Mouse (Mus musculus): ENCODE measurements around the gene Rnf212. TPM values are rescaled to one million over a fixed set of nuclear protein-coding genes. Genes with fewer than 3 reads are reported as not detected.

The Rnf212 gene
- polyA plus RNA-seq, 1 experiment from 2014 or later, result not detected

DNA sequence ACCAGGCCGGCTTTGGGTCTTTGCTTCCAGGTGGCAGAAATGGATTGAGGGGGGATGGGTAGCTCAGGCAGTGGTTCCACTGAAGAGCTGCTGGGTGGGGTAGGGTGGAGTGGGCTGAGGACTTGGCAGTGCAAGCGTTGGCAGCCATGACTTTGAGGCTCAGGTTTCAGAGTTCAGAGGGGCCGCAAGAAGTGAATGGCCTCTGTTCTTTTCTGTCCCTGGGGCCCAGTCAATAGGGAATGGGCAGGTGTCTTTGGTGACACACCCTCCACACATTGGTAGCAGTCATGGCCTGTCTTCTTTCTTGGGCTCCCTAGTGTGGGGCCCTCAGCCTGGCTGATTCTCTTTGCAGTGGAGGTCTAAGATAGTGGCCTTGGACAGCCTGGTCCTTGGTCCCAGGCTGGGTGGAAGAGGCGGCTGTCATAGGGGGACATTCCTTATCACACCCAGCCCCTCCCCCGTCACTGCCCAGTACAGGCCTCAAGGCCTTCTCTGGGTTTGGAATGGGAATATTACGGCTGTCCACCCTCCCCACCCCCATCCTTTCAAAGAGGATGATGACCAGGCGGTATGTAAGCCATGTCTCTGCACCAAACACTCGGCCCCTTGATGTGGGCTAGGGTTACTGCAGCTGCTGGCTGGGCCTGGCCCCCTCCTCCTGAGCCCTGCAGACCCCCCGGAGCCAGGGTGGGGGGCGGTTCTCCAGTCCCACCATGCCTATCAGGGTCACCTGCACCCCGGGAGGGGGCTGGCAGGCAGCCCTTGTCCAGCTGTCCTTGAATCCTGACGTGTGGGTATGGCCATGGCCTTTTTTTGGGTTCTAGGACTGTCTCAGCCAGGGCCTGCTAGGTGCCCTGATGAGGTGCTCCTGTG lies 70.8 kb downstream of the Rnf212 start:
- 87% methylated on average over 12 of the region's 12 CpGs for WGBS
- H3K4me3 ChIP-seq (ENCODE audit: low read depth, low read length), result no peak overlapping the region
- H3K27ac ChIP-seq (ENCODE audit: low read depth, low read length), result no peak overlapping the region
- no peak for DNase-seq (ENCODE audit: low spot score)
- no peak overlapping the region for H3K9ac ChIP-seq (ENCODE audit: low read length)
- no peak overlapping the region for H3K4me2 ChIP-seq (ENCODE audit: low read length)
- no peaks in the 10 kb centered on the region for H3K4me1 ChIP-seq (ENCODE audit: control insufficient read depth, insufficient read depth, low read length)
- no peak for ATAC-seq
- peaks cover 24% of the 10 kb centered on the region for H3K36me3 ChIP-seq (ENCODE audit: control insufficient read depth, insufficient read depth, low read length)
- no peaks in the 10 kb centered on the region for H3K27me3 ChIP-seq (replicated peaks; ENCODE audit: control insufficient read depth, insufficient read depth, low read length)
- no peaks in the 10 kb centered on the region for H3K9me3 ChIP-seq (replicated peaks; ENCODE audit: control insufficient read depth, low read length)

DNA sequence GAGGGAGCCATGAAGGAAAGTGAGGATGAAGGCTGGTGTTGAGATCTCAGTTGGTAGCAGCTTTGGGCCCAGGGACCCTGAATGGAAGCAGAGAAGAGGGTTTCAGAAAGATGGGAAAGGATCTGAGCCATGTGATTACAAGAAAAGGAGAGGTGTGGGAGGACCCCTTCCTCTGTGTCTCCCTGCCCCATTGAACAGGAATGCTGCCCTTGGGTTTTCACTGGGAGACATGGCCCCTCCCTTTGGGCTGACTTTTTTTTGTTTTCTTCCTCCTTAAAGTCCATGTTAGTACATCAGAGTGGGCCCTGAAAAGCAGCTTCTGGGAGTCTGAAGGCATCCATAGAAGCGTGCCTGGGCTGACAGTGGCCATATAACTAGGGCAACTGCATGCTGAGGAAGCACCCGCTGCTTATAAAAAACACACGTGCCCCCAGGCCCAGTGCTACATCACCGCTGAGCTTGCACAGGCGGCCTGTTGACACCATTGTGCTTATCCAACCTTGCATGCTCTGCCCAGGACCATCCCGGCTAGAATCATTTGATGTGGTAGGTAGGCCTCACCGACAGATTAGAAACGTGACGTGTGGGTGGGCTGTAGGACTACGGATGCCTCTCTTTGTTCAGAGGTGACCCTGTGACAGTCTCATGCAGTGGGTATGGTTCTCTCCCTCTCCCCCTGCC lies 73.3 kb downstream of the Rnf212 start:
- Histone ChIP-seq H3K4me3 (ENCODE audit: low read depth, low read length) (no peak overlapping the region), H3K9ac (ENCODE audit: low read length) (no peak overlapping the region), H3K36me3 (ENCODE audit: control insufficient read depth, insufficient read depth, low read length) (peaks cover 21% of the 10 kb centered on the region), H3K27me3 (replicated peaks; ENCODE audit: control insufficient read depth, insufficient read depth, low read length) (no peaks in the 10 kb centered on the region), H3K9me3 (replicated peaks; ENCODE audit: control insufficient read depth, low read length) (no peaks in the 10 kb centered on the region), H3K4me1 (ENCODE audit: control insufficient read depth, insufficient read depth, low read length) (no peaks in the 10 kb centered on the region), H3K4me2 (ENCODE audit: low read length) (no peak overlapping the region), H3K27ac (ENCODE audit: low read depth, low read length) (no peak overlapping the region)
- DNase-seq (ENCODE audit: low spot score), result no peak
- 71% methylated on average over 10 of the region's 10 CpGs for WGBS
- no peak for ATAC-seq

DNA sequence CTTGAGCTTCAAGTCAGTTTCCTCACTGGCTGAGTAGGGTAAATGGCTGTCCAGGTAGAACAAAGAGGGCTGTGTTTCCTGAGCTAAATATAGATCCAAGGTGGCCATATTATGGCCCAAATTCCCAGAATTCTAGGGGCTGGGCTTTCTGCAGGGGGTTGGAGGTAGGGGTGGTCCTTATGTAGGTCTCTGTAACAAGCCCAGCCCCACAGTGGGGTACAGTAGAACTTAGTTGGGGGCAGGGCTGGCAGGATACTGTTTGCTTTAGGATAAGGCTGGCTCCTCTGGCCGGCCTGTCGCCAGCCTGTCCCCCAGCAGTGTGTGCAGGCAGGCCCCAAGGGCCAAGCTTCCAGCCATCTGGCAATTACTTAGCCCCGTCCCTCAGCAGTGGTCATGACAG lies 74.4 kb downstream of the Rnf212 start:
- Histone ChIP-seq H3K27me3 (replicated peaks; ENCODE audit: control insufficient read depth, insufficient read depth, low read length) (no peaks in the 10 kb centered on the region), H3K36me3 (ENCODE audit: control insufficient read depth, insufficient read depth, low read length) (peaks cover 10% of the 10 kb centered on the region), H3K9me3 (replicated peaks; ENCODE audit: control insufficient read depth, low read length) (no peaks in the 10 kb centered on the region), H3K9ac (ENCODE audit: low read length) (no peak overlapping the region), H3K4me2 (ENCODE audit: low read length) (no peak overlapping the region), H3K27ac (ENCODE audit: low read depth, low read length) (no peak overlapping the region), H3K4me1 (ENCODE audit: control insufficient read depth, insufficient read depth, low read length) (0 out of 2 replicates have a peak, but pooled peaks cover 1% of the 10 kb centered on the region), H3K4me3 (ENCODE audit: low read depth, low read length) (no peak overlapping the region)
- no peak for DNase-seq (ENCODE audit: low spot score)
- ATAC-seq, result no peak
- 76% methylated on average over 3 of the region's 3 CpGs for WGBS

DNA sequence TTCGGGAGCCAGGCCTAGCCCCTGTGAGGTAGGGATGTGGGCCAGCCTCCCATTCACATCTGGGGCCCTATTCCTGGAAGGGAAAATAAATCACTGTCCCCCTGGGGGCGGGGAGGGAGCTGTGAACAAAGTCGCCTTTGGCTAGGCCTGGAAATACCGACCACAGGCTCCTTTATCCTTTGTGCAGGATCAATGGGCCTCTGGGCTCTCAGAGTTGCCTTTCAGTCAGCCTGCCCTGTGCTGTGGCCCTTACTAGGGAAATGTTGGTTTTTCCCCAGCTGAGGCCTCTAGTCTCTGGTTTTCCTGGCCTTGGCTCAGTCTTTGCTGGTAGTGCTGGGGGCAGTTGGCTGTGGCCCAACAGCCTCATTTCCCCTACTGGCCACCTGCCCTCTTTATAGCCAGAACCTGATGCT lies 77.4 kb downstream of the Rnf212 start:
- DNase-seq (ENCODE audit: low spot score), result peak; percentile 56
- peaks cover 5% of the 10 kb centered on the region; the same call in 1 of the 2 replicates for H3K4me1 ChIP-seq (ENCODE audit: control insufficient read depth, insufficient read depth, low read length)

DNA sequence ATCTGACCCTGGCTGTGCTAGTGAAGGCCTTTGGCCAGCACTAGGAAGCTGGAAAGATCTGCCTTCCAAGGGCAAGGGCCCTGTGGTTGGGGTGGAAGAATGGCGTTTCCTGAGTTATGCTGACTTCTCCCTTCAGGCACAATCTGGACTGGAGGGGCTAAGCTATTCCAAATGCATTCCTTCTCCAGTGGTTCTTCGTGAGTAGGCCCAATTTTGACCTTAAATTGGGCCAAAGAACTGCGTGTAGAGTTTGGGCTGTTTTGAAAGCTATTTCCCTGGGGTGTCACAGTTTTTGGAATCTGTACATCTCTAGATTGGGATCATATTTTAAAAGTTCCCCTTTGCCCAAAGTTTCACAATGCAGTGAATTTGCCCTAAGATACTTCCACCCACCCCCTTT lies 78.2 kb downstream of the Rnf212 start:
- no peak for ATAC-seq

More for the DNA sequence above, 77.4 kb downstream of the Rnf212 start:
- WGBS, result 8% methylated on average over 4 of the region's 4 CpGs
- no peak overlapping the region for H3K9ac ChIP-seq (ENCODE audit: low read length)
- ATAC-seq, result no peak
- no peaks in the 10 kb centered on the region for H3K9me3 ChIP-seq (replicated peaks; ENCODE audit: control insufficient read depth, low read length)
- H3K4me2 ChIP-seq (ENCODE audit: low read length), result no peak overlapping the region
- H3K27ac ChIP-seq (ENCODE audit: low read depth, low read length), result 0 out of 2 replicates have a peak overlapping the region, but pooled peaks have one; percentile 1
- no peaks in the 10 kb centered on the region for H3K36me3 ChIP-seq (ENCODE audit: control insufficient read depth, insufficient read depth, low read length)
- H3K27me3 ChIP-seq (replicated peaks; ENCODE audit: control insufficient read depth, insufficient read depth, low read length), result peaks cover 4% of the 10 kb centered on the region
- H3K4me3 ChIP-seq (ENCODE audit: low read depth, low read length), result no peak overlapping the region

DNA sequence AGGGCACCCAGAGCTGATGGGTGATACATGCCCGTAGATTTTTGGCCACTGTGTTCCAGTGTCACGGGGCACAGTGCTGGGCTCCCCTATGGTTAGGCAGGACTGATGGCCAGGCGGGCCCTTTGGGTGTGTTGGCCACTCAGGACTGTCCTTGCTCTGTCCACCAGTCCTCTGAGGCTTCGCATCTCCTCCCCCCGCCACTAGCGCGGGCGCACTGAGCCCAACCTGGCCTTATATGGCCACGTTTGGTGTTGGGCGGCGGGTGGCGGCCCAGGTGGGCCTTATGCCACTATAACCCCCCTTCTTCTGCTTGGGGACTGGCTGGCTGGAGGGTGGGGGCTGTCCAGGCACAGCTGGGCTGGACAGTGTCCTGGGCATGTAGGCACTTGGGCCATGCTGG lies 78.9 kb downstream of the Rnf212 start:
- DNase-seq (ENCODE audit: low spot score) (no peak), ATAC-seq (no peak)
- H3K27me3 ChIP-seq (replicated peaks; ENCODE audit: control insufficient read depth, insufficient read depth, low read length), result peaks cover 4% of the 10 kb centered on the region
- WGBS, result 92% methylated on average over 12 of the region's 12 CpGs
- no peak overlapping the region for H3K9ac ChIP-seq (ENCODE audit: low read length)
- peaks cover 5% of the 10 kb centered on the region; the same call in 1 of the 2 replicates for H3K4me1 ChIP-seq (ENCODE audit: control insufficient read depth, insufficient read depth, low read length)
- peak overlapping the region; percentile 89; the same call in 1 of the 2 replicates for H3K4me2 ChIP-seq (ENCODE audit: low read length)
- no peak overlapping the region for H3K4me3 ChIP-seq (ENCODE audit: low read depth, low read length)
- H3K9me3 ChIP-seq (replicated peaks; ENCODE audit: control insufficient read depth, low read length), result no peaks in the 10 kb centered on the region
- H3K36me3 ChIP-seq (ENCODE audit: control insufficient read depth, insufficient read depth, low read length), result no peaks in the 10 kb centered on the region
- H3K27ac ChIP-seq (ENCODE audit: low read depth, low read length), result no peak overlapping the region

More for the DNA sequence above, 78.2 kb downstream of the Rnf212 start:
- Histone ChIP-seq H3K27me3 (replicated peaks; ENCODE audit: control insufficient read depth, insufficient read depth, low read length) (peaks cover 4% of the 10 kb centered on the region), H3K9ac (ENCODE audit: low read length) (no peak overlapping the region), H3K4me1 (ENCODE audit: control insufficient read depth, insufficient read depth, low read length) (peaks cover 5% of the 10 kb centered on the region; the same call in 1 of the 2 replicates), H3K27ac (ENCODE audit: low read depth, low read length) (no peak overlapping the region), H3K36me3 (ENCODE audit: control insufficient read depth, insufficient read depth, low read length) (no peaks in the 10 kb centered on the region), H3K4me2 (ENCODE audit: low read length) (no peak overlapping the region), H3K4me3 (ENCODE audit: low read depth, low read length) (no peak overlapping the region), H3K9me3 (replicated peaks; ENCODE audit: control insufficient read depth, low read length) (no peaks in the 10 kb centered on the region)
- WGBS, result 75% methylated on average over 3 of the region's 3 CpGs
- DNase-seq (ENCODE audit: low spot score), result no peak

DNA sequence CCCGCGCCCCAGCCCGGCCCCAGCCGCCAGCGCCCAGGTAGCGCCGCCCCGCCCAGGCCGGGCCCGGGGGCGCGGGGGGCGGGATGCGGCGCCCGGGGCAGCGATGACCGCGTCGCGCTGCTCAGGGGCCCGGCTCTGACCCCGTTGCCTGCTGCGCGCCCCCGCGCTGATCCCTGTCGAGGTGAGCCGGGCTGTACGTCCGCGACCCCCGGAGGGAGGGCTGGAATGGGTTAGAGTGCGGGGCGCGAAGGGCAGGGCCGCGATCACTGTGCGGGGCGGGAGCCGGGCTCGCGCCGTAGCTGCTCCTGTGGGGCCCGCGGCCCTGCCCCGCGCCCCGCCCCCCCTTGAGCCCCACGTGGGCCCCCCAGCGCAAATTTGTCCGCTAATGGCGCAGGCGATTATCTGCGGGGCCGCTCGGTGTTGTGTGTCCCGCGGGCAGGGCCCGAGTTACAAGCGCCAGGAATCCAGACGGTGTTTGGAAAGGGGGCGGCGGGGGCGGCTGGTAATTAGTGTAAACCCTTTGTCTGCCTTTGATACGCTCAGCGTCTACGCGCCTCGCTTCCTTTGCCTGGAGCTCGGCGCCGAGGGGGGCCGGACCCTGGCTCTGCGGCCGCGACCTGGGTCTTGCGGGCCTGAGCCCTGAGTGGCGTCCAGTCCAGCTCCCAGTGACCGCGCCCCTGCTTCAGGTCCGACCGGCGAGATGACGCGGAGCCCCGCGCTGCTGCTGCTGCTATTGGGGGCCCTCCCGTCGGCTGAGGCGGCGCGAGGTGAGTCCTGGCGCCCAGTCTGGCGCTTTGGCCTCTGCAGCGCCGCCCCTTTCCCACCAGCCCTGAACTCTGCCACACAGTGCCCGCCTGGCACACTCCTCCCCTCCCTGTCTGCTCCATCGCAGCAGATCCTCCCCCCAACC lies 80.2 kb downstream of the Rnf212 start:
- ATAC-seq (peak; percentile 59), DNase-seq (ENCODE audit: low spot score) (peak; percentile 35)
- Histone ChIP-seq H3K36me3 (ENCODE audit: control insufficient read depth, insufficient read depth, low read length) (no peaks in the 10 kb centered on the region), H3K27ac (ENCODE audit: low read depth, low read length) (0 out of 2 replicates have a peak overlapping the region, but pooled peaks have one; percentile 0), H3K27me3 (replicated peaks; ENCODE audit: control insufficient read depth, insufficient read depth, low read length) (peaks cover 4% of the 10 kb centered on the region), H3K4me1 (ENCODE audit: control insufficient read depth, insufficient read depth, low read length) (peaks cover 5% of the 10 kb centered on the region; the same call in 1 of the 2 replicates), H3K4me2 (ENCODE audit: low read length) (peak overlapping the region; percentile 89), H3K9ac (ENCODE audit: low read length) (peak overlapping the region; percentile 64), H3K4me3 (ENCODE audit: low read depth, low read length) (peak overlapping the region; percentile 63), H3K9me3 (replicated peaks; ENCODE audit: control insufficient read depth, low read length) (no peaks in the 10 kb centered on the region)
- under 1% methylated on average over 72 of the region's 99 CpGs for WGBS

DNA sequence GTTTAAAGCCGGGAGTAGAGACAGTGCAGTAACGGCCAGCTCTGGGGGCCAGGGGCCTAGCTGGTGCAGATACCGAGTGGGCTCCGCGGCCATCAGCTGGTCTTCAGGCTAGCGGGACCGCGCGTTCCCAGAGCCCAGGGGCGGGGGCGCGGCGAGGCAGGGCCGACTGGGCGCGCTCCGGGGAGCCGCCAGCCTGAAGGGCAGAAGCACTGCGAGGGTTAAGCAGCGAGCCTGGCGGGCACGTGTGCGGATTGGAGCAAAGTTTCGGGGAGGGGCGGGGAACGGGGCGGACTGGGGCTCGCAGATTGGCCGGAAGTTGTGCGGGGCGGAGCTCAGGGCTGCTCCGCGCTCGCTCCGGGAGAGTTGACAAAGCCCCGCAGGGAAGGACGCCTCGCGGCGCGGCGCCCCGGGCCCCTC lies 80.9 kb downstream of the Rnf212 start:
- Histone ChIP-seq H3K36me3 (ENCODE audit: control insufficient read depth, insufficient read depth, low read length) (no peaks in the 10 kb centered on the region), H3K4me3 (ENCODE audit: low read depth, low read length) (peak overlapping the region; percentile 63), H3K27ac (ENCODE audit: low read depth, low read length) (no peak overlapping the region), H3K9me3 (replicated peaks; ENCODE audit: control insufficient read depth, low read length) (no peaks in the 10 kb centered on the region), H3K4me1 (ENCODE audit: control insufficient read depth, insufficient read depth, low read length) (peaks cover 5% of the 10 kb centered on the region; the same call in 1 of the 2 replicates), H3K9ac (ENCODE audit: low read length) (peak overlapping the region; percentile 64), H3K4me2 (ENCODE audit: low read length) (peak overlapping the region; percentile 89), H3K27me3 (replicated peaks; ENCODE audit: control insufficient read depth, insufficient read depth, low read length) (peaks cover 4% of the 10 kb centered on the region)
- peak; percentile 96 for DNase-seq (ENCODE audit: low spot score)
- WGBS, result 1% methylated on average over 38 of the region's 43 CpGs
- peak; percentile 96 for ATAC-seq
